In genomic region chr5:112583304-112583703, GRCm38 (mm10) we compare ENCODE assay signal across 11 mouse cellular contexts. TPM values are rescaled to one million over a fixed set of nuclear protein-coding genes. Genes with fewer than 3 reads are reported as not detected.
DNase-seq lines count a peak whose midpoint lies in the region; ATAC-seq and TF ChIP-seq lines count a peak whose summit lies in the region.
"Had no signal": no experiment of that assay in that cellular context is flagged by ENCODE, and none has a peak within 500 bp of the region (broad histone marks: within the 10 kb centered on the region; RNA-seq: fewer than 3 reads in every experiment).

No protein-coding gene starts in this region.

- H3K27ac ChIP-seq in lung, postnatal 0 days (ENCODE audit: low read length), result no peak overlapping the region
- H3K27ac ChIP-seq in forebrain, embryonic 13.5 days, result 0 out of 2 replicates have a peak overlapping the region, but pooled peaks have one; percentile 10
- peak overlapping the region; percentile 47; the same call in 1 of the 2 replicates for H3K27ac ChIP-seq in limb, embryonic 10.5 days
- no peak overlapping the region for H3K27ac ChIP-seq in stomach, embryonic 15.5 days

- no peaks in the 10 kb centered on the region for H3K9me3 ChIP-seq in lung, postnatal 0 days (ENCODE audit: low read length)
- H3K9me3 ChIP-seq in forebrain, embryonic 13.5 days (replicated peaks), result no peaks in the 10 kb centered on the region
- no peaks in the 10 kb centered on the region for H3K9me3 ChIP-seq in limb, embryonic 10.5 days (replicated peaks)
- H3K9me3 ChIP-seq in stomach, embryonic 15.5 days, result no peaks in the 10 kb centered on the region

- no peak overlapping the region for H3K4me3 ChIP-seq in lung, postnatal 0 days (ENCODE audit: low read depth, low read length)
- no peak overlapping the region for H3K4me3 ChIP-seq in forebrain, embryonic 13.5 days
- H3K4me3 ChIP-seq in limb, embryonic 10.5 days, result no peak overlapping the region
- no peak overlapping the region for H3K4me3 ChIP-seq in stomach, embryonic 15.5 days (replicated peaks)

- DNase-seq in lung, postnatal 0 days (ENCODE audit: low spot score), result peak; percentile 7
- DNase-seq in lung, postnatal 25 days (ENCODE audit: low spot score), result no peak
- peak; percentile 37 for DNase-seq in limb, embryonic 10.5 days (ENCODE audit: low spot score)
- DNase-seq in adrenal gland, postnatal 36 days, result no peak
- no peak for DNase-seq in layer of hippocampus, adult 9-11 months
- no peak for DNase-seq in adrenal gland, postnatal 4 days (ENCODE audit: low spot score in 2 of 2)
- DNase-seq: cerebellum, adult 18-20 months; lung, postnatal 36 days had no signal

- no peak for TF ChIP-seq EP300 in lung, postnatal 0 days (IDR thresholded peaks at IDR 0.05)

- H3K4me2 ChIP-seq in lung, postnatal 0 days (replicated peaks; ENCODE audit: low read depth, low read length), result no peak overlapping the region
- peak overlapping the region; percentile 7; the same call in 1 of the 2 replicates for H3K4me2 ChIP-seq in forebrain, embryonic 13.5 days
- no peak overlapping the region for H3K4me2 ChIP-seq in stomach, embryonic 15.5 days

- no peak for ATAC-seq in lung, postnatal 0 days
- 0 out of 2 replicates have a peak, but pooled peaks have one; percentile 36 for ATAC-seq in forebrain, embryonic 13.5 days
- 0 out of 2 replicates have a peak, but pooled peaks have one; percentile 57 for ATAC-seq in stomach, embryonic 15.5 days (ENCODE audit: insufficient read depth, low FRiP score, low read depth)
- ATAC-seq: inflammation-experienced regulatory T-cells, adult 6 months had no signal

- no peak overlapping the region for H3K9ac ChIP-seq in lung, postnatal 0 days (replicated peaks; ENCODE audit: low read depth)
- no peak overlapping the region for H3K9ac ChIP-seq in forebrain, embryonic 13.5 days
- H3K9ac ChIP-seq in stomach, embryonic 15.5 days, result no peak overlapping the region

- 0 out of 2 replicates have a peak, but pooled peaks cover 5% of the 10 kb centered on the region for H3K27me3 ChIP-seq in lung, postnatal 0 days (replicated peaks; ENCODE audit: insufficient read depth, low read length)
- peaks cover 12% of the 10 kb centered on the region; the same call in 1 of the 2 replicates for H3K27me3 ChIP-seq in forebrain, embryonic 13.5 days
- H3K27me3 ChIP-seq in limb, embryonic 10.5 days (ENCODE audit: low read depth, poor library complexity, severe bottlenecking), result peaks cover 55% of the 10 kb centered on the region
- H3K27me3 ChIP-seq in stomach, embryonic 15.5 days (replicated peaks), result peaks cover 12% of the 10 kb centered on the region; the same call in 1 of the 2 replicates

- no peaks in the 10 kb centered on the region for H3K36me3 ChIP-seq in lung, postnatal 0 days (ENCODE audit: insufficient read depth, low read length)
- no peaks in the 10 kb centered on the region for H3K36me3 ChIP-seq in forebrain, embryonic 13.5 days (ENCODE audit: poor library complexity, severe bottlenecking)
- H3K36me3 ChIP-seq in limb, embryonic 10.5 days, result no peaks in the 10 kb centered on the region
- no peaks in the 10 kb centered on the region for H3K36me3 ChIP-seq in stomach, embryonic 15.5 days

- H3K4me1 ChIP-seq in lung, postnatal 0 days (ENCODE audit: insufficient read depth, low read depth, low read length), result no peaks in the 10 kb centered on the region
- H3K4me1 ChIP-seq in forebrain, embryonic 13.5 days, result peaks cover 19% of the 10 kb centered on the region
- H3K4me1 ChIP-seq in limb, embryonic 10.5 days, result peaks cover 11% of the 10 kb centered on the region
- H3K4me1 ChIP-seq in stomach, embryonic 15.5 days, result peaks cover 10% of the 10 kb centered on the region; the same call in 1 of the 2 replicates

- no peak for TF ChIP-seq CTCF in lung, postnatal 0 days (IDR thresholded peaks at IDR 0.05)

- 18% methylated on average over 9 of the region's 9 CpGs for WGBS in lung, postnatal 0 days
- WGBS in forebrain, embryonic 13.5 days, result 10% methylated on average over 9 of the region's 9 CpGs
- WGBS in limb, embryonic 10.5 days, result 41% methylated on average over 9 of the region's 9 CpGs
- 18% methylated on average over 9 of the region's 9 CpGs for WGBS in stomach, embryonic 15.5 days

RNA-seq across cellular contexts. Expression of gene Sez6l, which starts 6.3 kb away (rescaled TPM):
- polyA plus RNA-seq in lung, postnatal 0 days (2015; fragmentation: Nextera tagmentation; extraction: Ambion mirVana), result 0.11 and 0.13 TPM in 2 replicates
- polyA plus RNA-seq in forebrain, embryonic 13.5 days (2015; fragmentation: Nextera tagmentation; extraction: Ambion mirVana), result 22.5 and 24.0 TPM in 2 replicates
- polyA plus RNA-seq in limb, embryonic 10.5 days (2016; fragmentation: Nextera tagmentation; extraction: Ambion mirVana), result 0.09 and 0.16 TPM in 2 replicates
- polyA plus RNA-seq in stomach, embryonic 15.5 days (2015; fragmentation: Nextera tagmentation; extraction: Ambion mirVana), result 2.0 and 2.3 TPM in 2 replicates
- 1 to 10 TPM; 3.6 to 8.7 TPM for total RNA-seq in adrenal gland, postnatal 36 days (2021)
- total RNA-seq in adrenal gland, postnatal 4 days (2021), result 1 to 10 TPM; 7.6 to 8.7 TPM

Comparison
In these comparisons a context has a peak if more than half of its experiments do, and no peak if none do; other contexts are left out.
1. DNase-seq: peak in lung, postnatal 0 days (single experiment) and limb, embryonic 10.5 days (single experiment); none in lung, postnatal 25 days (single experiment), adrenal gland, postnatal 36 days (0 of 2), layer of hippocampus, adult 9-11 months (single experiment) and adrenal gland, postnatal 4 days (0 of 2).
2. H3K27ac ChIP-seq: peak in forebrain, embryonic 13.5 days (single experiment) and limb, embryonic 10.5 days (single experiment); none in lung, postnatal 0 days (single experiment) and stomach, embryonic 15.5 days (single experiment).